ENCODE assay signal across 9 mouse cellular contexts in the genomic region with DNA sequence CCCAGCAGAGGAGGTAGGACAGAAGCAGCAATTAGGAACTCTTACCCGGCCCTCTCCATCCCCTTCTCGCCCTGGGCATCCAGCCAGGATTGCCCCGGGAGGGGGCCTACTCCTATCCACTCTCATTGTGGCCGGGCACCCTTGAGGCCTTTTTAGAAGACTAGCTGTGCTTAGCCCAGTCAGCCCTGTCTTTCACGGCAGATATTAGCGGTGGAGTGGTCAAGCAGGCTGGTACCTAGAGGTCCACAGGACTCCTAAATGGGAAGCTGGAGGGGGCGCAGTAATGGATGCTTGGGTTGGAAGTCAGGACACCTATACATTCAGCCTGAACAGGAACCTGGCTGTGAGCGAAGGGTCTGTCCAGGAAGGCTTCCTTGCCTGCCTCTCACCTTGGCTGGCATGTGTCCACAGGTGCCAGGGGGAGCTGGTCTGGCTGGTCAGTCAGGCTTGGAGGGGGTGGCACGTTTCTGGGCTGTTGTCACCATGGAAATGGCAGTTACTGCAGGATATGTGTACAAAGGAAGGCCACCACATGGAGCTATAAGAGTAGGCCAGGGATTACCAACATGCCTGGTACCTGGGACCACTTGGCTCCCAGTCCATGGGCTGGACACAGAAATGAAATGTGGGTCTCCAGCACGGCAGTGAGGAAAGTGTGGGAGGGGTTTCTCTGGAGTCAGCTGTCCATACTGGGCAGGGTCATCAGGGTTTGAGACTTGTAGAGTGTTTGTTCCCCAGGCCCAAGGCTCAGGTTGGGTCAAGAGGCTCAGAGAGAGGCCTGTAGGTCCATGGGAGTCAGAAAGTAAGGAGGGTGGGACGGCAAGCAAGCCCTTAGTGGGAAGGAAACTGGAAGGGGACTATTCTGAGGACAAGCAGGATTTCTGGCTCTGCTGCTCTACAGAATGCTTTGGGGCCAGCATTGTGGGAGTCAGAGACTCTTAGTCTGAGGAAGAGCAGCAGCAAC. TPM values are rescaled to one million over a fixed set of nuclear protein-coding genes. Genes with fewer than 3 reads are reported as not detected.
A peak's percentile ranks its signal among the peaks of the same experiment; 100 is the strongest.
DNase-seq lines count a peak whose midpoint lies in the region; ATAC-seq and TF ChIP-seq lines count a peak whose summit lies in the region.
"Had no signal": no experiment of that assay in that cellular context is flagged by ENCODE, and none has a peak within 500 bp of the region (broad histone marks: within the 10 kb centered on the region; RNA-seq: fewer than 3 reads in every experiment).

No protein-coding gene starts in this region.

- 44% methylated on average over 11 of the region's 11 CpGs for WGBS in embryonic facial prominence, embryonic 13.5 days
- WGBS in intestine, embryonic 14.5 days = 48% methylated on average over 11 of the region's 11 CpGs
- WGBS in liver, postnatal 0 days (ENCODE audit: insufficient replicate concordance) = 57% methylated on average over 11 of the region's 11 CpGs
- WGBS in stomach, embryonic 15.5 days = 46% methylated on average over 11 of the region's 11 CpGs

- ATAC-seq in embryonic facial prominence, embryonic 13.5 days (ENCODE audit: insufficient number of reproducible peaks, insufficient read depth, low FRiP score, low TSS enrichment, low read depth) = no peak
- no peak for ATAC-seq in intestine, embryonic 14.5 days (replicated peaks; ENCODE audit: low FRiP score, low TSS enrichment, low read depth)
- ATAC-seq in liver, postnatal 0 days = no peak
- ATAC-seq in stomach, embryonic 15.5 days (ENCODE audit: insufficient read depth, low FRiP score, low read depth) = no peak

- TF ChIP-seq EP300 in liver, postnatal 0 days (IDR thresholded peaks at IDR 0.05; ENCODE audit: low read depth) = no peak

- H3K4me2 ChIP-seq in embryonic facial prominence, embryonic 13.5 days = peak overlapping the region; percentile 80
- H3K4me2 ChIP-seq in intestine, embryonic 14.5 days (ENCODE audit: low read length) = peak overlapping the region; percentile 50
- H3K4me2 ChIP-seq in liver, postnatal 0 days (ENCODE audit: low read depth, low read length) = peak overlapping the region; percentile 87
- peak overlapping the region; percentile 95 for H3K4me2 ChIP-seq in stomach, embryonic 15.5 days

- H3K27ac ChIP-seq in embryonic facial prominence, embryonic 13.5 days = peak overlapping the region; percentile 48
- H3K27ac ChIP-seq in intestine, embryonic 14.5 days (ENCODE audit: low read depth) = peak overlapping the region; percentile 57; the same call in 1 of the 2 replicates
- H3K27ac ChIP-seq in liver, postnatal 0 days (ENCODE audit: low read depth) = no peak overlapping the region
- H3K27ac ChIP-seq in stomach, embryonic 15.5 days = peak overlapping the region; percentile 40; the same call in 1 of the 2 replicates

- H3K36me3 ChIP-seq in embryonic facial prominence, embryonic 13.5 days = peaks cover 48% of the 10 kb centered on the region
- H3K36me3 ChIP-seq in intestine, embryonic 14.5 days (ENCODE audit: control insufficient read depth, insufficient read depth, low read length) = peaks cover 44% of the 10 kb centered on the region
- peaks cover 30% of the 10 kb centered on the region for H3K36me3 ChIP-seq in liver, postnatal 0 days (replicated peaks; ENCODE audit: insufficient read depth, low read length)
- H3K36me3 ChIP-seq in stomach, embryonic 15.5 days = peaks cover 40% of the 10 kb centered on the region

- H3K4me1 ChIP-seq in embryonic facial prominence, embryonic 13.5 days = peaks cover 44% of the 10 kb centered on the region
- peaks cover 26% of the 10 kb centered on the region for H3K4me1 ChIP-seq in intestine, embryonic 14.5 days (replicated peaks; ENCODE audit: control insufficient read depth, insufficient read depth, low read length)
- peaks cover 29% of the 10 kb centered on the region for H3K4me1 ChIP-seq in liver, postnatal 0 days (ENCODE audit: insufficient read depth)
- H3K4me1 ChIP-seq in stomach, embryonic 15.5 days = peaks cover 45% of the 10 kb centered on the region

- H3K9ac ChIP-seq in embryonic facial prominence, embryonic 13.5 days = peak overlapping the region; percentile 63
- 0 out of 2 replicates have a peak overlapping the region, but pooled peaks have one; percentile 22 for H3K9ac ChIP-seq in intestine, embryonic 14.5 days (ENCODE audit: low read length)
- no peak overlapping the region for H3K9ac ChIP-seq in liver, postnatal 0 days (replicated peaks)
- H3K9ac ChIP-seq in stomach, embryonic 15.5 days = no peak overlapping the region

- H3K27me3 ChIP-seq in embryonic facial prominence, embryonic 13.5 days = peaks cover 40% of the 10 kb centered on the region
- peaks cover 14% of the 10 kb centered on the region for H3K27me3 ChIP-seq in intestine, embryonic 14.5 days (replicated peaks; ENCODE audit: control insufficient read depth, insufficient read depth, low read length)
- H3K27me3 ChIP-seq in liver, postnatal 0 days (ENCODE audit: insufficient read depth, low read length) = peaks cover 31% of the 10 kb centered on the region
- H3K27me3 ChIP-seq in stomach, embryonic 15.5 days (replicated peaks) = peaks cover 11% of the 10 kb centered on the region

- H3K9me3 ChIP-seq in embryonic facial prominence, embryonic 13.5 days = no peaks in the 10 kb centered on the region
- no peaks in the 10 kb centered on the region for H3K9me3 ChIP-seq in intestine, embryonic 14.5 days (ENCODE audit: control insufficient read depth, low read length)
- H3K9me3 ChIP-seq in liver, postnatal 0 days (ENCODE audit: low read length) = no peaks in the 10 kb centered on the region
- no peaks in the 10 kb centered on the region for H3K9me3 ChIP-seq in stomach, embryonic 15.5 days

- H3K4me3 ChIP-seq in embryonic facial prominence, embryonic 13.5 days = peak overlapping the region; percentile 53
- H3K4me3 ChIP-seq in intestine, embryonic 14.5 days (ENCODE audit: low read depth, low read length) = peak overlapping the region; percentile 48
- peak overlapping the region; percentile 50; the same call in 1 of the 2 replicates for H3K4me3 ChIP-seq in liver, postnatal 0 days (ENCODE audit: low read depth, low read length)
- H3K4me3 ChIP-seq in stomach, embryonic 15.5 days (replicated peaks) = peak overlapping the region; percentile 58

- peak; percentile 36 to 63 for DNase-seq in adrenal gland, adult (ENCODE audit: inconsistent age in 2 of 2, low spot score in 1 of 2)
- DNase-seq in adrenal gland, postnatal 25 days = no peak
- no peak for DNase-seq in intestine, embryonic 14.5 days (ENCODE audit: low spot score)
- no peak for DNase-seq in liver, postnatal 0 days
- DNase-seq in embryo, embryonic 10.5 days (ENCODE audit: low spot score) = no peak
- no peak for DNase-seq in cerebellum, adult 9-10 months

- no peak for TF ChIP-seq CTCF in liver, postnatal 0 days (IDR thresholded peaks at IDR 0.05; ENCODE audit: low read depth)

RNA-seq across cellular contexts. Expression of a gene that starts 0.9 kb away (rescaled TPM):
- total RNA-seq in adrenal gland, postnatal 25 days (2021) = 65.9 and 69.0 TPM in 2 replicates
- polyA plus RNA-seq in embryonic facial prominence, embryonic 13.5 days (2015; fragmentation: Nextera tagmentation; extraction: Ambion mirVana) = 63.4 and 72.3 TPM in 2 replicates
- 124 and 129 TPM in 2 replicates for polyA plus RNA-seq in intestine, embryonic 14.5 days (2014; fragmentation: Nextera tagmentation; extraction: Ambion mirVana)
- 65.1 and 67.4 TPM in 2 replicates for polyA plus RNA-seq in liver, postnatal 0 days (2015; fragmentation: Nextera tagmentation; extraction: Ambion mirVana)
- 125 and 130 TPM in 2 replicates for polyA plus RNA-seq in stomach, embryonic 15.5 days (2015; fragmentation: Nextera tagmentation; extraction: Ambion mirVana)

RNA-seq across cellular contexts. Expression of a gene that starts 6.9 kb away (rescaled TPM):
- total RNA-seq in adrenal gland, postnatal 25 days (2021) = 28.9 and 30.2 TPM in 2 replicates
- 224 and 230 TPM in 2 replicates for polyA plus RNA-seq in embryonic facial prominence, embryonic 13.5 days (2015; fragmentation: Nextera tagmentation; extraction: Ambion mirVana)
- 266 and 312 TPM in 2 replicates for polyA plus RNA-seq in intestine, embryonic 14.5 days (2014; fragmentation: Nextera tagmentation; extraction: Ambion mirVana)
- 174 and 181 TPM in 2 replicates for polyA plus RNA-seq in liver, postnatal 0 days (2015; fragmentation: Nextera tagmentation; extraction: Ambion mirVana)
- polyA plus RNA-seq in stomach, embryonic 15.5 days (2015; fragmentation: Nextera tagmentation; extraction: Ambion mirVana) = 312 and 313 TPM in 2 replicates

RNA-seq across cellular contexts. Expression of a gene that starts 17.0 kb away (rescaled TPM):
- 1.4 and 2.5 TPM in 2 replicates for total RNA-seq in adrenal gland, postnatal 25 days (2021)
- polyA plus RNA-seq in embryonic facial prominence, embryonic 13.5 days (2015; fragmentation: Nextera tagmentation; extraction: Ambion mirVana) = 32.0 and 33.9 TPM in 2 replicates
- 24.2 and 27.9 TPM in 2 replicates for polyA plus RNA-seq in intestine, embryonic 14.5 days (2014; fragmentation: Nextera tagmentation; extraction: Ambion mirVana)
- 3.9 and 4.6 TPM in 2 replicates for polyA plus RNA-seq in liver, postnatal 0 days (2015; fragmentation: Nextera tagmentation; extraction: Ambion mirVana)
- 26.0 and 32.1 TPM in 2 replicates for polyA plus RNA-seq in stomach, embryonic 15.5 days (2015; fragmentation: Nextera tagmentation; extraction: Ambion mirVana)

RNA-seq across cellular contexts. Expression of a gene that starts 41.1 kb away (rescaled TPM):
- 104 and 109 TPM in 2 replicates for total RNA-seq in adrenal gland, postnatal 25 days (2021)
- polyA plus RNA-seq in embryonic facial prominence, embryonic 13.5 days (2015; fragmentation: Nextera tagmentation; extraction: Ambion mirVana) = 18.5 and 18.6 TPM in 2 replicates
- polyA plus RNA-seq in intestine, embryonic 14.5 days (2014; fragmentation: Nextera tagmentation; extraction: Ambion mirVana) = 17.6 and 21.3 TPM in 2 replicates
- polyA plus RNA-seq in liver, postnatal 0 days (2015; fragmentation: Nextera tagmentation; extraction: Ambion mirVana) = 3.6 and 3.9 TPM in 2 replicates
- polyA plus RNA-seq in stomach, embryonic 15.5 days (2015; fragmentation: Nextera tagmentation; extraction: Ambion mirVana) = 11.2 and 12.2 TPM in 2 replicates

RNA-seq across cellular contexts. Expression of a gene that starts 46.5 kb away (rescaled TPM):
- total RNA-seq in adrenal gland, postnatal 25 days (2021) = 4.1 and 4.3 TPM in 2 replicates
- polyA plus RNA-seq in embryonic facial prominence, embryonic 13.5 days (2015; fragmentation: Nextera tagmentation; extraction: Ambion mirVana) = 16.6 and 18.0 TPM in 2 replicates
- 6.6 and 7.6 TPM in 2 replicates for polyA plus RNA-seq in intestine, embryonic 14.5 days (2014; fragmentation: Nextera tagmentation; extraction: Ambion mirVana)
- polyA plus RNA-seq in liver, postnatal 0 days (2015; fragmentation: Nextera tagmentation; extraction: Ambion mirVana) = 0.20 and 0.21 TPM in 2 replicates
- polyA plus RNA-seq in stomach, embryonic 15.5 days (2015; fragmentation: Nextera tagmentation; extraction: Ambion mirVana) = 8.4 and 10.5 TPM in 2 replicates
- total RNA-seq: common myeloid progenitor, adult 5-6 weeks had no signal

Comparison
In these comparisons a context has a peak if more than half of its experiments do, and no peak if none do; other contexts are left out.
1. DNase-seq: peak in adrenal gland, adult (2 of 2); none in adrenal gland, postnatal 25 days (single experiment), intestine, embryonic 14.5 days (single experiment), liver, postnatal 0 days (single experiment), embryo, embryonic 10.5 days (single experiment) and cerebellum, adult 9-10 months (single experiment).
2. H3K9ac ChIP-seq: peak in embryonic facial prominence, embryonic 13.5 days (single experiment) and intestine, embryonic 14.5 days (single experiment); none in liver, postnatal 0 days (single experiment) and stomach, embryonic 15.5 days (single experiment).
3. Peak in every context shown above with its lines, with median percentiles within 50 percentile points of each other: H3K4me2 ChIP-seq and H3K4me3 ChIP-seq.